Mouse (Mus musculus) intestine, embryonic 14.5 days (tissue): ENCODE data around the gene Aloxe3. TPM values are rescaled to one million over a fixed set of nuclear protein-coding genes. Genes with fewer than 3 reads are reported as not detected.

Source experiments
- ATAC-seq: fragments of 200-750 bp; cut with Nextera tagmentation; replicated peaks from 2 replicates; pipeline ENCODE4 v1.8.0; 2017; ENCODE audit warnings: low read depth, moderate number of reproducible peaks, moderate TSS enrichment, moderate library complexity; ENCODE audit not compliant: low FRiP score, low TSS enrichment
- DNase-seq: peaks from one replicate; pipeline ENCODE4 v3.0.0-alpha.2; 2018; ENCODE audit warnings: low spot score
- H3K27ac ChIP-seq: fragments of 300-500 bp; sonication (generic); 2 replicates; pipeline ENCODE4 v1.5.1; 2014; ENCODE audit warnings: low read depth, mild to moderate bottlenecking, control low read depth
- H3K27me3 ChIP-seq: fragments of 300-500 bp; sonication (generic); replicated peaks from 2 replicates; pipeline ENCODE4 v1.6.1; 2014; ENCODE audit warnings: low read length, control low read depth; ENCODE audit not compliant: control insufficient read depth, insufficient read depth
- H3K36me3 ChIP-seq: fragments of 300-500 bp; sonication (generic); 2 replicates; pipeline ENCODE4 v1.6.1; 2014; ENCODE audit warnings: low read length, control low read depth; ENCODE audit not compliant: control insufficient read depth, insufficient read depth
- H3K4me1 ChIP-seq: fragments of 300-500 bp; sonication (generic); replicated peaks from 2 replicates; pipeline ENCODE4 v1.6.1; 2014; ENCODE audit warnings: low read length, control low read depth, mixed read lengths; ENCODE audit not compliant: control insufficient read depth, insufficient read depth
- H3K4me2 ChIP-seq: fragments of 300-500 bp; sonication (generic); 2 replicates; pipeline ENCODE4 v1.6.1; 2014; ENCODE audit warnings: low read length
- H3K4me3 ChIP-seq: fragments of 300-500 bp; sonication (generic); 2 replicates; pipeline ENCODE4 v1.5.1; 2014; ENCODE audit warnings: low read depth, low read length, control low read depth, mixed read lengths
- H3K9ac ChIP-seq: fragments of 300-500 bp; sonication (generic); 2 replicates; pipeline ENCODE4 v1.6.1; 2014; ENCODE audit warnings: mild to moderate bottlenecking, low read length
- H3K9me3 ChIP-seq: fragments of 300-500 bp; sonication (generic); 2 replicates; pipeline ENCODE4 v1.6.1; 2016; ENCODE audit warnings: low read length, control low read depth; ENCODE audit not compliant: control insufficient read depth
- WGBS: fragments of 180-500 bp; shearing (Covaris S2); extraction: QIAGEN DNeasy Blood & Tissue Kit; methylation state at CpG from one replicate; pipeline ENCODE4 v1.1.7; 2014; 5-methylcytosine and 5-hydroxymethylcytosine counted together
- polyA plus RNA-seq: library from polyadenylated mRNA; unstranded; fragments of >200 nt; fragmentation: Nextera tagmentation; extraction: Ambion mirVana; gene quantifications from 2 replicates; pipeline ENCODE4 v1.2.1, GENCODE M21; 2014

The Aloxe3 gene
- 0.18 and 0.71 TPM in 2 replicates for polyA plus RNA-seq

GRCm38 (mm10) chr11:69125852-69125918, at the start of gene Aloxe3:
Aloxe3 (plus strand) TSS chr11:69125896.
- no peak for DNase-seq
- H3K27me3 ChIP-seq, result no peaks in the 10 kb centered on the region
- H3K4me1 ChIP-seq, result peaks cover 11% of the 10 kb centered on the region
- H3K9ac ChIP-seq, result peak within 1 kb of the TSS; percentile 5
- no peaks in the 10 kb centered on the region for H3K9me3 ChIP-seq
- H3K4me3 ChIP-seq, result peak within 1 kb of the TSS; percentile 58
- peak within 1 kb of the TSS; percentile 69 for H3K4me2 ChIP-seq
- no peaks in the 10 kb centered on the region for H3K36me3 ChIP-seq
- H3K27ac ChIP-seq, result peak within 1 kb of the TSS; percentile 66
- WGBS, result 4% methylated on average over 3 of the region's 3 CpGs
- ATAC-seq, result no peak

GRCm38 (mm10) chr11:69076572-69076971, 49.1 kb upstream of the Aloxe3 start:
- DNase-seq (no peak), ATAC-seq (no peak)
- Histone ChIP-seq H3K4me2 (no peak overlapping the region), H3K4me1 (peaks cover 12% of the 10 kb centered on the region), H3K9ac (no peak overlapping the region), H3K9me3 (no peaks in the 10 kb centered on the region), H3K27ac (no peak overlapping the region), H3K36me3 (no peaks in the 10 kb centered on the region), H3K27me3 (no peaks in the 10 kb centered on the region), H3K4me3 (no peak overlapping the region)
- WGBS, result 74% methylated on average over 5 of the region's 5 CpGs

GRCm38 (mm10) chr11:69077316-69077715, 48.4 kb upstream of the Aloxe3 start:
- ATAC-seq (no peak), DNase-seq (no peak)
- Histone ChIP-seq H3K4me3 (no peak overlapping the region), H3K27me3 (no peaks in the 10 kb centered on the region), H3K9ac (no peak overlapping the region), H3K27ac (no peak overlapping the region), H3K4me1 (peaks cover 8% of the 10 kb centered on the region), H3K36me3 (no peaks in the 10 kb centered on the region), H3K9me3 (no peaks in the 10 kb centered on the region), H3K4me2 (no peak overlapping the region)
- WGBS, result 77% methylated on average over 9 of the region's 9 CpGs

- DNase-seq (no peak), ATAC-seq (no peak)
- Histone ChIP-seq H3K9ac (no peak overlapping the region), H3K4me1 (peaks cover 3% of the 10 kb centered on the region; the same call in 1 of the 2 replicates), H3K4me2 (no peak overlapping the region), H3K27ac (no peak overlapping the region), H3K9me3 (no peaks in the 10 kb centered on the region), H3K27me3 (no peaks in the 10 kb centered on the region), H3K36me3 (no peaks in the 10 kb centered on the region), H3K4me3 (no peak overlapping the region)
- 67% methylated on average over 6 of the region's 6 CpGs for WGBS
These were observed 47.7 kb upstream of the Aloxe3 start for GRCm38 (mm10) chr11:69078041-69078440.

- ATAC-seq (no peak), DNase-seq (no peak)
- Histone ChIP-seq H3K4me3 (no peak overlapping the region), H3K9ac (no peak overlapping the region), H3K27ac (no peak overlapping the region), H3K27me3 (no peaks in the 10 kb centered on the region), H3K4me1 (peaks cover 3% of the 10 kb centered on the region; the same call in 1 of the 2 replicates), H3K36me3 (no peaks in the 10 kb centered on the region), H3K9me3 (no peaks in the 10 kb centered on the region), H3K4me2 (no peak overlapping the region)
- WGBS, result 59% methylated on average over 5 of the region's 5 CpGs
These were observed 46.8 kb upstream of the Aloxe3 start for GRCm38 (mm10) chr11:69078805-69079438.

GRCm38 (mm10) chr11:69080102-69080854, 45.4 kb upstream of the Aloxe3 start:
- Histone ChIP-seq H3K27ac (no peak overlapping the region), H3K9ac (no peak overlapping the region), H3K4me2 (no peak overlapping the region), H3K36me3 (no peaks in the 10 kb centered on the region), H3K27me3 (no peaks in the 10 kb centered on the region), H3K4me3 (no peak overlapping the region), H3K9me3 (no peaks in the 10 kb centered on the region), H3K4me1 (no peaks in the 10 kb centered on the region)
- DNase-seq (no peak), ATAC-seq (no peak)
- WGBS, result 74% methylated on average over 15 of the region's 15 CpGs

GRCm38 (mm10) chr11:69080855-69081222, 44.9 kb upstream of the Aloxe3 start:
- DNase-seq (no peak), ATAC-seq (no peak)
- Histone ChIP-seq H3K4me2 (no peak overlapping the region), H3K4me3 (no peak overlapping the region), H3K9ac (no peak overlapping the region), H3K27ac (no peak overlapping the region), H3K36me3 (no peaks in the 10 kb centered on the region), H3K27me3 (no peaks in the 10 kb centered on the region), H3K4me1 (no peaks in the 10 kb centered on the region), H3K9me3 (no peaks in the 10 kb centered on the region)
- WGBS, result 89% methylated on average over 8 of the region's 8 CpGs

- DNase-seq, result no peak
- no peaks in the 10 kb centered on the region for H3K27me3 ChIP-seq
- no peak for ATAC-seq
- no peak overlapping the region for H3K9ac ChIP-seq
- no peaks in the 10 kb centered on the region for H3K9me3 ChIP-seq
- no peaks in the 10 kb centered on the region for H3K36me3 ChIP-seq
- no peak overlapping the region for H3K4me2 ChIP-seq
- 75% methylated on average over 7 of the region's 7 CpGs for WGBS
- H3K4me1 ChIP-seq, result peaks cover 3% of the 10 kb centered on the region; the same call in 1 of the 2 replicates
- no peak overlapping the region for H3K4me3 ChIP-seq
- no peak overlapping the region for H3K27ac ChIP-seq
These were observed 44.1 kb upstream of the Aloxe3 start for GRCm38 (mm10) chr11:69081613-69082012.

- Histone ChIP-seq H3K36me3 (peaks cover 14% of the 10 kb centered on the region), H3K27me3 (no peaks in the 10 kb centered on the region), H3K9me3 (no peaks in the 10 kb centered on the region), H3K4me2 (no peak overlapping the region), H3K27ac (no peak overlapping the region), H3K4me3 (no peak overlapping the region), H3K9ac (no peak overlapping the region), H3K4me1 (peaks cover 32% of the 10 kb centered on the region)
- ATAC-seq, result no peak
- WGBS, result 67% methylated on average over 6 of the region's 6 CpGs
- DNase-seq, result no peak
These were observed 40.1 kb upstream of the Aloxe3 start for GRCm38 (mm10) chr11:69085608-69086007.
